Mouse (Mus musculus) forebrain, embryonic 12.5 days (tissue): ENCODE data around the gene Katnal1. TPM values are rescaled to one million over a fixed set of nuclear protein-coding genes. Genes with fewer than 3 reads are reported as not detected.

Experiments used
- ATAC-seq: fragments of 200-750 bp; cut with Nextera tagmentation; 2 replicates; pipeline ENCODE4 v1.8.0; 2017; ENCODE audit warnings: moderate TSS enrichment; ENCODE audit not compliant: low FRiP score
- H3K27ac ChIP-seq: fragments of 300-500 bp; sonication (generic); 2 replicates; pipeline ENCODE4 v1.5.1; 2016; ENCODE audit warnings: mild to moderate bottlenecking
- H3K27me3 ChIP-seq: fragments of 300-500 bp; sonication (generic); 2 replicates; pipeline ENCODE4 v1.6.1; 2016; ENCODE audit warnings: mild to moderate bottlenecking
- H3K36me3 ChIP-seq: fragments of 300-500 bp; sonication (generic); replicated peaks from 2 replicates; pipeline ENCODE4 v1.6.1; 2016; ENCODE audit warnings: mild to moderate bottlenecking
- H3K4me1 ChIP-seq: fragments of 300-500 bp; sonication (generic); 2 replicates; pipeline ENCODE4 v1.6.1; 2016
- H3K4me2 ChIP-seq: fragments of 300-500 bp; sonication (generic); 2 replicates; pipeline ENCODE4 v1.6.1; 2016; ENCODE audit warnings: mild to moderate bottlenecking, moderate library complexity
- H3K4me3 ChIP-seq: fragments of 300-500 bp; sonication (generic); replicated peaks from 2 replicates; pipeline ENCODE4 v1.5.1; 2016; ENCODE audit warnings: mild to moderate bottlenecking
- H3K9ac ChIP-seq: fragments of 300-500 bp; sonication (generic); 2 replicates; pipeline ENCODE4 v1.6.1; 2016; ENCODE audit warnings: mild to moderate bottlenecking
- H3K9me3 ChIP-seq: fragments of 300-500 bp; sonication (generic); 2 replicates; pipeline ENCODE4 v1.6.1; 2016
- WGBS: fragments of 180-500 bp; shearing (Covaris S2); methylation state at CpG from one replicate; pipeline ENCODE4 v1.1.7; 2016; 5-methylcytosine and 5-hydroxymethylcytosine counted together
- polyA plus RNA-seq: library from polyadenylated mRNA; unstranded; fragments of >200 nt; fragmentation: Nextera tagmentation; extraction: Ambion mirVana; gene quantifications from 2 replicates; pipeline ENCODE4 v1.2.1, GENCODE M21; 2016

Katnal1 gene
- polyA plus RNA-seq, 1 experiment from 2014 or later = 37.7 TPM

- H3K4me2 ChIP-seq = no peak overlapping the region
- H3K27me3 ChIP-seq = no peaks in the 10 kb centered on the region
- no peak overlapping the region for H3K4me3 ChIP-seq
- no peaks in the 10 kb centered on the region; the same call in 1 of the 2 replicates for H3K9me3 ChIP-seq
- H3K4me1 ChIP-seq = no peaks in the 10 kb centered on the region
- ATAC-seq = no peak
- 76% methylated on average over 15 of the region's 15 CpGs for WGBS
- no peaks in the 10 kb centered on the region for H3K36me3 ChIP-seq
- no peak overlapping the region for H3K27ac ChIP-seq
- H3K9ac ChIP-seq = no peak overlapping the region
These were observed 20.9 kb upstream of the Katnal1 start for GRCm38 (mm10) chr5:148950064-148950463.

GRCm38 (mm10) chr5:148948577-148948976 is 19.5 kb upstream of the Katnal1 start:
- no peak overlapping the region for H3K9ac ChIP-seq
- no peak overlapping the region for H3K4me2 ChIP-seq
- no peak overlapping the region for H3K4me3 ChIP-seq
- H3K27ac ChIP-seq = no peak overlapping the region
- no peaks in the 10 kb centered on the region; the same call in 1 of the 2 replicates for H3K9me3 ChIP-seq
- no peaks in the 10 kb centered on the region for H3K36me3 ChIP-seq
- 0 out of 2 replicates have a peak, but pooled peaks cover 3% of the 10 kb centered on the region for H3K4me1 ChIP-seq
- no peaks in the 10 kb centered on the region for H3K27me3 ChIP-seq
- no peak for ATAC-seq
- 77% methylated on average over 9 of the region's 9 CpGs for WGBS

GRCm38 (mm10) chr5:148947412-148947811 is 18.3 kb upstream of the Katnal1 start:
- no peaks in the 10 kb centered on the region for H3K36me3 ChIP-seq
- H3K27ac ChIP-seq = no peak overlapping the region
- 0 out of 2 replicates have a peak, but pooled peaks cover 6% of the 10 kb centered on the region for H3K4me1 ChIP-seq
- no peak overlapping the region for H3K4me2 ChIP-seq
- no peaks in the 10 kb centered on the region for H3K27me3 ChIP-seq
- H3K9ac ChIP-seq = no peak overlapping the region
- no peak for ATAC-seq
- WGBS = 79% methylated on average over 3 of the region's 4 CpGs
- no peak overlapping the region for H3K4me3 ChIP-seq
- no peaks in the 10 kb centered on the region; the same call in 1 of the 2 replicates for H3K9me3 ChIP-seq

- no peak for ATAC-seq
- no peaks in the 10 kb centered on the region for H3K36me3 ChIP-seq
- H3K4me3 ChIP-seq = no peak overlapping the region
- H3K9me3 ChIP-seq = no peaks in the 10 kb centered on the region; the same call in 1 of the 2 replicates
- H3K4me1 ChIP-seq = 0 out of 2 replicates have a peak, but pooled peaks cover 6% of the 10 kb centered on the region
- no peak overlapping the region for H3K9ac ChIP-seq
- no peak overlapping the region for H3K27ac ChIP-seq
- no peaks in the 10 kb centered on the region for H3K27me3 ChIP-seq
- no peak overlapping the region for H3K4me2 ChIP-seq
- WGBS = 73% methylated on average over 5 of the region's 5 CpGs
These were observed 17.7 kb upstream of the Katnal1 start for GRCm38 (mm10) chr5:148946787-148947186.

- no peak overlapping the region for H3K27ac ChIP-seq
- H3K9ac ChIP-seq = no peak overlapping the region
- no peak for ATAC-seq
- 0 out of 2 replicates have a peak, but pooled peaks cover 6% of the 10 kb centered on the region for H3K4me1 ChIP-seq
- H3K9me3 ChIP-seq = no peaks in the 10 kb centered on the region; the same call in 1 of the 2 replicates
- H3K4me2 ChIP-seq = no peak overlapping the region
- no peaks in the 10 kb centered on the region for H3K27me3 ChIP-seq
- H3K4me3 ChIP-seq = no peak overlapping the region
- 72% methylated on average over 2 of the region's 2 CpGs for WGBS
- no peaks in the 10 kb centered on the region for H3K36me3 ChIP-seq
These were observed 16.6 kb upstream of the Katnal1 start for GRCm38 (mm10) chr5:148945735-148946134.

GRCm38 (mm10) chr5:148944024-148944423 is 14.9 kb upstream of the Katnal1 start:
- Histone ChIP-seq H3K36me3 (no peaks in the 10 kb centered on the region), H3K4me1 (peaks cover 14% of the 10 kb centered on the region; the same call in 1 of the 2 replicates), H3K9ac (no peak overlapping the region), H3K9me3 (no peaks in the 10 kb centered on the region; the same call in 1 of the 2 replicates), H3K4me3 (no peak overlapping the region), H3K4me2 (no peak overlapping the region), H3K27me3 (no peaks in the 10 kb centered on the region), H3K27ac (no peak overlapping the region)
- WGBS = 81% methylated on average over 8 of the region's 8 CpGs
- no peak for ATAC-seq

- H3K4me2 ChIP-seq = no peak overlapping the region
- ATAC-seq = no peak
- H3K27ac ChIP-seq = no peak overlapping the region
- no peak overlapping the region for H3K4me3 ChIP-seq
- no peaks in the 10 kb centered on the region; the same call in 1 of the 2 replicates for H3K9me3 ChIP-seq
- H3K36me3 ChIP-seq = no peaks in the 10 kb centered on the region
- 73% methylated on average over 10 of the region's 10 CpGs for WGBS
- H3K9ac ChIP-seq = no peak overlapping the region
- H3K4me1 ChIP-seq = peaks cover 14% of the 10 kb centered on the region; the same call in 1 of the 2 replicates
- no peaks in the 10 kb centered on the region for H3K27me3 ChIP-seq
These were observed 14.3 kb upstream of the Katnal1 start for GRCm38 (mm10) chr5:148943444-148943843.

GRCm38 (mm10) chr5:148942957-148943356 is 13.8 kb upstream of the Katnal1 start:
- Histone ChIP-seq H3K4me3 (no peak overlapping the region), H3K9ac (no peak overlapping the region), H3K4me1 (peaks cover 14% of the 10 kb centered on the region; the same call in 1 of the 2 replicates), H3K4me2 (no peak overlapping the region), H3K27me3 (no peaks in the 10 kb centered on the region), H3K9me3 (no peaks in the 10 kb centered on the region; the same call in 1 of the 2 replicates), H3K36me3 (no peaks in the 10 kb centered on the region), H3K27ac (no peak overlapping the region)
- 61% methylated on average over 11 of the region's 11 CpGs for WGBS
- no peak for ATAC-seq

GRCm38 (mm10) chr5:148942305-148942704 is 13.2 kb upstream of the Katnal1 start:
- Histone ChIP-seq H3K4me1 (peaks cover 14% of the 10 kb centered on the region; the same call in 1 of the 2 replicates), H3K27ac (no peak overlapping the region), H3K4me3 (no peak overlapping the region), H3K4me2 (no peak overlapping the region), H3K36me3 (no peaks in the 10 kb centered on the region), H3K9ac (no peak overlapping the region), H3K9me3 (no peaks in the 10 kb centered on the region; the same call in 1 of the 2 replicates), H3K27me3 (no peaks in the 10 kb centered on the region)
- no peak for ATAC-seq
- WGBS = 92% methylated on average over 6 of the region's 6 CpGs

GRCm38 (mm10) chr5:148941867-148942266 is 12.7 kb upstream of the Katnal1 start:
- Histone ChIP-seq H3K9ac (no peak overlapping the region), H3K4me2 (no peak overlapping the region), H3K4me1 (peaks cover 14% of the 10 kb centered on the region; the same call in 1 of the 2 replicates), H3K4me3 (no peak overlapping the region), H3K36me3 (no peaks in the 10 kb centered on the region), H3K27me3 (no peaks in the 10 kb centered on the region), H3K9me3 (no peaks in the 10 kb centered on the region; the same call in 1 of the 2 replicates), H3K27ac (no peak overlapping the region)
- 91% methylated on average over 10 of the region's 10 CpGs for WGBS
- ATAC-seq = no peak

- no peaks in the 10 kb centered on the region for H3K27me3 ChIP-seq
- WGBS = 65% methylated on average over 11 of the region's 11 CpGs
- H3K4me2 ChIP-seq = no peak overlapping the region
- no peak overlapping the region for H3K4me3 ChIP-seq
- no peak for ATAC-seq
- H3K4me1 ChIP-seq = peaks cover 14% of the 10 kb centered on the region; the same call in 1 of the 2 replicates
- no peak overlapping the region for H3K27ac ChIP-seq
- no peaks in the 10 kb centered on the region for H3K36me3 ChIP-seq
- H3K9me3 ChIP-seq = no peaks in the 10 kb centered on the region
- H3K9ac ChIP-seq = no peak overlapping the region
These were observed 10.8 kb upstream of the Katnal1 start for GRCm38 (mm10) chr5:148939948-148940382.

GRCm38 (mm10) chr5:148936516-148936951 is 7.4 kb upstream of the Katnal1 start:
- ATAC-seq = no peak
- H3K27me3 ChIP-seq = no peaks in the 10 kb centered on the region
- H3K9ac ChIP-seq = no peak overlapping the region
- peaks cover 8% of the 10 kb centered on the region; the same call in 1 of the 2 replicates for H3K4me1 ChIP-seq
- H3K27ac ChIP-seq = no peak overlapping the region
- no peaks in the 10 kb centered on the region for H3K9me3 ChIP-seq
- H3K4me3 ChIP-seq = no peak overlapping the region
- WGBS = 83% methylated on average over 3 of the region's 3 CpGs
- H3K4me2 ChIP-seq = no peak overlapping the region
- no peaks in the 10 kb centered on the region for H3K36me3 ChIP-seq

- H3K27ac ChIP-seq = no peak overlapping the region
- H3K9ac ChIP-seq = no peak overlapping the region
- no peaks in the 10 kb centered on the region for H3K27me3 ChIP-seq
- no peaks in the 10 kb centered on the region for H3K9me3 ChIP-seq
- no peak overlapping the region for H3K4me2 ChIP-seq
- H3K36me3 ChIP-seq = no peaks in the 10 kb centered on the region
- H3K4me1 ChIP-seq = peaks cover 8% of the 10 kb centered on the region; the same call in 1 of the 2 replicates
- no peak overlapping the region for H3K4me3 ChIP-seq
- 86% methylated on average over 6 of the region's 6 CpGs for WGBS
- ATAC-seq = no peak
These were observed 6.8 kb upstream of the Katnal1 start for GRCm38 (mm10) chr5:148935871-148936270.
